Mouse (Mus musculus): ENCODE results near the gene Tent5b.

DNA sequence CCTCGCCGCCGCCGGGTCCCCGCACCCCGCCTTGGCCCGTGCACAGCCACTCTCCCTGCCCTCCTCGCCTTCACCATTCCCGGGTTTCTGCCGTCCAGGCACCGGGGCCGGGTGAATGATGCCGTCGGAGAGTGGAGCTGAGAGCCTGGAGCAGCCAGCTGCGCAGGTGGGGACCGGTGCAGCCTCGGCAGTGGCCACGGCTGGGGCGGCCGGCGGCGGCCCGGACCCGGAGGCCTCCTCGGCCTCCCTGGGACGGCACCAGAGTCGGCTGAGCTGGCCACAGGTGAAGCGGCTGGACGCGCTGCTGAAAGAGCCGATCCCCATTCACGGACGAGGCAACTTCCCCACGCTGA, 229 bp downstream of the Tent5b start:
- TF ChIP-seq CTCF (IDR thresholded peaks at IDR 0.05; ENCODE audit: low read depth, low read length) (no peak), GATA1 (IDR thresholded peaks at IDR 0.05; ENCODE audit: borderline replicate concordance, low read length) (no peak), GATA2 (IDR thresholded peaks at IDR 0.05; ENCODE audit: borderline replicate concordance, low read depth, low read length) (no peak)
